Mouse (Mus musculus) G1E (cell line): ENCODE results near the gene Prkcq.

Experiments used
- CTCF ChIP-seq: IDR thresholded peaks from 2 replicates; pipeline ENCODE4 v1.5.1; 2012; ENCODE audit warnings: low read depth, low read length, inconsistent platforms, mixed read lengths
- GATA1 ChIP-seq: IDR thresholded peaks from 2 replicates; pipeline ENCODE4 v1.6.1; 2012; ENCODE audit warnings: borderline replicate concordance, low read length, inconsistent platforms, mixed read lengths

DNA sequence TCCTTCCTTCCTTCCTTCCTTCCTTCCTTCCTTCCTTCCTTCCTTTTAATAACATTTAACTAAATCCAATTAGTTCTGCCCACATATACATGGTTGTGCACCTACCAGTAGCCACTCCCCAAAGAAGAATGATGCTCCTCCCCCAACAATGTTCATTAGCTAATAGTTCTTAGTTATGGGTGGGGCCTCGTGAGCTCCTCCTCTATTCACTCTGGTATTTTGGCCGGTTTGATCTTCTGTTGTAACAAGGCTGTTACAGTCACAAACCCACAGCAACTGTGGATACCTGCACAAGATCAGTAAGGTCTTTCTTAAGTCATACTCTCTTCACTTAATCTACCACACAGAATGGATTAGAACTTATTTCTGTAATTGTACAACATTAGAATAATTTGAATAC lies 24.2 kb downstream of the Prkcq start:
- TF ChIP-seq CTCF: no peak
- no peak for TF ChIP-seq GATA1
